Comparison of ENCODE assay signal across 17 mouse cellular contexts in the genomic region with DNA sequence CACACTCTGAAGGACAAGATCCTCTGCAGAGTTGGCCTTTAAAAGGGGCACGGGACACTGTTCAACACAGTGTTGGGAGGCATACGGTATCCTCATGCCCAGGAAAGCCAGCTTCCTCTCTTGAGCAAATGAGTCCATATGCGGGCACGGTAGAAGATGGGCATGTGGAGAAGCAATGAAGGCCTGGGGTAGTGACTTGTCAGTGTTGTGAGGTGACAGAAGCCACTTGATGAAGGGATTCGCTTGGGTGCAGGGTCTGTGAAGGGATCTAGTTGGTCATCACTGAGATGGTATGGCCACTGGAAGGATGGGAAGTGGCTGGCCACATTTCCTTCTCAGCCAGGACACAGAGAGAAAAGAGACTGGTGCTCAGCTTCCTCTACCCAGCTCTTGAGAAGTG. TPM values are rescaled to one million over a fixed set of nuclear protein-coding genes. Genes with fewer than 3 reads are reported as not detected.
DNase-seq lines count a peak whose midpoint lies in the region; ATAC-seq and TF ChIP-seq lines count a peak whose summit lies in the region.
"Had no signal": no experiment of that assay in that cellular context is flagged by ENCODE, and none has a peak within 500 bp of the region (broad histone marks: within the 10 kb centered on the region; RNA-seq: fewer than 3 reads in every experiment).

No protein-coding gene starts in this region.

- peak overlapping the region; percentile 98 for H3K27ac ChIP-seq in heart, embryonic 13.5 days (replicated peaks)
- peak overlapping the region; percentile 88; the same call in 1 of the 2 replicates for H3K27ac ChIP-seq in kidney, postnatal 0 days
- H3K27ac ChIP-seq in heart, postnatal 0 days (ENCODE audit: low read depth) = peak overlapping the region; percentile 82
- H3K27ac ChIP-seq in stomach, postnatal 0 days (replicated peaks) = peak overlapping the region; percentile 92
- H3K27ac ChIP-seq: forebrain, embryonic 15.5 days; limb, embryonic 13.5 days; liver, embryonic 12.5 days had no signal

- intact Hi-C loops in heart, postnatal 25 days (cut with DNase I) = no loop called here

- 0 out of 2 replicates have a peak overlapping the region, but pooled peaks have one; percentile 80 for H3K4me2 ChIP-seq in heart, embryonic 13.5 days
- H3K4me2 ChIP-seq in kidney, postnatal 0 days (ENCODE audit: low read length) = no peak overlapping the region
- H3K4me2 ChIP-seq in heart, postnatal 0 days (ENCODE audit: low read depth, low read length) = peak overlapping the region; percentile 77
- no peak overlapping the region for H3K4me2 ChIP-seq in stomach, postnatal 0 days (replicated peaks; ENCODE audit: low read depth)

- H3K9ac ChIP-seq in heart, embryonic 13.5 days = peak overlapping the region; percentile 97; the same call in 1 of the 2 replicates
- H3K9ac ChIP-seq in kidney, postnatal 0 days (ENCODE audit: low read depth, low read length) = no peak overlapping the region
- H3K9ac ChIP-seq in heart, postnatal 0 days (replicated peaks; ENCODE audit: low read depth, low read length) = peak overlapping the region; percentile 65; the same call in 1 of the 2 replicates
- H3K9ac ChIP-seq in stomach, postnatal 0 days (ENCODE audit: low read length) = no peak overlapping the region
- H3K9ac ChIP-seq: liver, embryonic 12.5 days had no signal

- no peak for TF ChIP-seq CTCF in kidney, postnatal 0 days (IDR thresholded peaks at IDR 0.05; ENCODE audit: low read depth)
- no peak for TF ChIP-seq CTCF in heart, postnatal 0 days (IDR thresholded peaks at IDR 0.05; ENCODE audit: low read depth)
- TF ChIP-seq CTCF in stomach, postnatal 0 days (IDR thresholded peaks at IDR 0.05; ENCODE audit: low read depth) = no peak

- peaks cover 24% of the 10 kb centered on the region for H3K36me3 ChIP-seq in heart, embryonic 13.5 days
- no peaks in the 10 kb centered on the region for H3K36me3 ChIP-seq in kidney, postnatal 0 days (ENCODE audit: insufficient read depth, low read length)
- peaks cover 13% of the 10 kb centered on the region for H3K36me3 ChIP-seq in heart, postnatal 0 days (replicated peaks; ENCODE audit: control insufficient read depth, insufficient read depth, low read length)
- no peaks in the 10 kb centered on the region; the same call in 1 of the 2 replicates for H3K36me3 ChIP-seq in stomach, postnatal 0 days (ENCODE audit: control insufficient read depth, insufficient read depth, low read length)
- H3K36me3 ChIP-seq: embryonic facial prominence, embryonic 10.5 days; forebrain, embryonic 15.5 days; limb, embryonic 13.5 days; liver, embryonic 12.5 days; midbrain, embryonic 10.5 days had no signal

- H3K4me3 ChIP-seq in heart, embryonic 13.5 days = 0 out of 2 replicates have a peak overlapping the region, but pooled peaks have one; percentile 86
- no peak overlapping the region for H3K4me3 ChIP-seq in kidney, postnatal 0 days (replicated peaks; ENCODE audit: low read depth, low read length)
- H3K4me3 ChIP-seq in heart, postnatal 0 days (ENCODE audit: low read depth, low read length) = peak overlapping the region; percentile 62; the same call in 1 of the 2 replicates
- no peak overlapping the region for H3K4me3 ChIP-seq in stomach, postnatal 0 days (ENCODE audit: low read depth, low read length)

- no peak for DNase-seq in heart, postnatal 25 days (ENCODE audit: low spot score)
- no peak for DNase-seq in kidney, postnatal 0 days (ENCODE audit: low spot score)
- DNase-seq in kidney, adult 11 months = no peak
- no peak for DNase-seq in heart, postnatal 0 days (ENCODE audit: low spot score)
- no peak for DNase-seq in stomach, postnatal 0 days (ENCODE audit: low spot score)
- no peak for DNase-seq in spleen, postnatal 10 days (ENCODE audit: low spot score in 2 of 2)
- DNase-seq: cerebellum, adult 11-12 months; cerebellum, postnatal 10 days; gastrocnemius, postnatal 10 days; lung, postnatal 10 days had no signal

- no peak for ATAC-seq in heart, embryonic 13.5 days (ENCODE audit: extremely low read depth, insufficient number of reproducible peaks, low FRiP score, low TSS enrichment)
- ATAC-seq in kidney, postnatal 0 days (replicated peaks; ENCODE audit: low FRiP score, low read depth) = no peak
- ATAC-seq in heart, postnatal 0 days (ENCODE audit: insufficient read depth, low read depth) = no peak
- ATAC-seq in stomach, postnatal 0 days (ENCODE audit: low FRiP score, low TSS enrichment) = no peak

- no peak for TF ChIP-seq EP300 in heart, postnatal 0 days (IDR thresholded peaks at IDR 0.05; ENCODE audit: low read depth)
- no peak for TF ChIP-seq EP300 in stomach, postnatal 0 days (optimal IDR thresholded peaks at IDR 0.05)

- no peaks in the 10 kb centered on the region for H3K27me3 ChIP-seq in heart, embryonic 13.5 days (replicated peaks)
- no peaks in the 10 kb centered on the region for H3K27me3 ChIP-seq in kidney, postnatal 0 days (ENCODE audit: insufficient read depth, low read length)
- no peaks in the 10 kb centered on the region for H3K27me3 ChIP-seq in heart, postnatal 0 days (ENCODE audit: control insufficient read depth, insufficient read depth, low read length)
- no peaks in the 10 kb centered on the region for H3K27me3 ChIP-seq in stomach, postnatal 0 days (ENCODE audit: control insufficient read depth, insufficient read depth, low read length)
- H3K27me3 ChIP-seq: forebrain, embryonic 15.5 days had no signal

- 81% methylated on average over 5 of the region's 5 CpGs for WGBS in heart, embryonic 13.5 days
- WGBS in kidney, postnatal 0 days = 92% methylated on average over 5 of the region's 5 CpGs
- WGBS in heart, postnatal 0 days = 69% methylated on average over 5 of the region's 5 CpGs
- 92% methylated on average over 5 of the region's 5 CpGs for WGBS in stomach, postnatal 0 days

- no peaks in the 10 kb centered on the region for H3K9me3 ChIP-seq in heart, embryonic 13.5 days
- H3K9me3 ChIP-seq in kidney, postnatal 0 days (replicated peaks; ENCODE audit: low read length) = no peaks in the 10 kb centered on the region
- no peaks in the 10 kb centered on the region for H3K9me3 ChIP-seq in heart, postnatal 0 days (replicated peaks; ENCODE audit: control insufficient read depth, low read length)
- H3K9me3 ChIP-seq in stomach, postnatal 0 days (ENCODE audit: control insufficient read depth, low read length) = no peaks in the 10 kb centered on the region
- H3K9me3 ChIP-seq: embryonic facial prominence, embryonic 10.5 days; forebrain, embryonic 15.5 days; liver, embryonic 12.5 days had no signal

- H3K4me1 ChIP-seq in heart, embryonic 13.5 days = peaks cover 63% of the 10 kb centered on the region
- peaks cover 26% of the 10 kb centered on the region for H3K4me1 ChIP-seq in kidney, postnatal 0 days (replicated peaks; ENCODE audit: insufficient read depth, low read length)
- peaks cover 58% of the 10 kb centered on the region for H3K4me1 ChIP-seq in heart, postnatal 0 days (ENCODE audit: control insufficient read depth, insufficient read depth)
- peaks cover 5% of the 10 kb centered on the region; the same call in 1 of the 2 replicates for H3K4me1 ChIP-seq in stomach, postnatal 0 days (replicated peaks; ENCODE audit: control insufficient read depth, insufficient read depth)

RNA-seq across cellular contexts. Expression of a gene that starts 32.2 kb away (rescaled TPM):
- polyA plus RNA-seq in heart, embryonic 13.5 days (2015; fragmentation: Nextera tagmentation; extraction: Ambion mirVana) = 228 and 259 TPM in 2 replicates
- total RNA-seq in heart, postnatal 25 days (2021) = 1,000 to 10,000 TPM; 2,139 to 2,275 TPM
- polyA plus RNA-seq in kidney, postnatal 0 days (2015; fragmentation: Nextera tagmentation; extraction: Ambion mirVana) = 135 and 145 TPM in 2 replicates
- total RNA-seq in heart, postnatal 0 days (2014; rRNA removed; ENCODE audit: low replicate concordance) = 2,555 and 2,942 TPM in 2 replicates
- 974 and 1,129 TPM in 2 replicates for polyA plus RNA-seq in heart, postnatal 0 days (2015; fragmentation: Nextera tagmentation; extraction: Ambion mirVana)
- 124 and 126 TPM in 2 replicates for polyA plus RNA-seq in stomach, postnatal 0 days (2015; fragmentation: Nextera tagmentation; extraction: Ambion mirVana)
- total RNA-seq: MEL had no signal

Comparison
In these comparisons a context has a peak if more than half of its experiments do, and no peak if none do; other contexts are left out.
1. H3K4me2 ChIP-seq: peak in heart, embryonic 13.5 days (single experiment) and heart, postnatal 0 days (single experiment); none in kidney, postnatal 0 days (single experiment) and stomach, postnatal 0 days (single experiment).
2. H3K4me3 ChIP-seq: peak in heart, embryonic 13.5 days (single experiment) and heart, postnatal 0 days (single experiment); none in kidney, postnatal 0 days (single experiment) and stomach, postnatal 0 days (single experiment).
3. H3K9ac ChIP-seq: peak in heart, embryonic 13.5 days (single experiment) and heart, postnatal 0 days (single experiment); none in kidney, postnatal 0 days (single experiment) and stomach, postnatal 0 days (single experiment).
4. Peak in every context shown above with its lines, with median percentiles within 50 percentile points of each other: H3K27ac ChIP-seq.